Mouse (Mus musculus) G1E (cell line): ENCODE results near the gene Hgfac.

Experiments
- CTCF ChIP-seq: IDR thresholded peaks from 2 replicates; pipeline ENCODE4 v1.5.1; 2012; ENCODE audit warnings: low read depth, low read length, inconsistent platforms, mixed read lengths
- GATA1 ChIP-seq: IDR thresholded peaks from 2 replicates; pipeline ENCODE4 v1.6.1; 2012; ENCODE audit warnings: borderline replicate concordance, low read length, inconsistent platforms, mixed read lengths
- TAL1 ChIP-seq: conservative IDR thresholded peaks from 2 replicates; pipeline ENCODE4 v1.6.1; 2012; ENCODE audit warnings: low read depth, low read length, inconsistent platforms, mixed read lengths

DNA sequence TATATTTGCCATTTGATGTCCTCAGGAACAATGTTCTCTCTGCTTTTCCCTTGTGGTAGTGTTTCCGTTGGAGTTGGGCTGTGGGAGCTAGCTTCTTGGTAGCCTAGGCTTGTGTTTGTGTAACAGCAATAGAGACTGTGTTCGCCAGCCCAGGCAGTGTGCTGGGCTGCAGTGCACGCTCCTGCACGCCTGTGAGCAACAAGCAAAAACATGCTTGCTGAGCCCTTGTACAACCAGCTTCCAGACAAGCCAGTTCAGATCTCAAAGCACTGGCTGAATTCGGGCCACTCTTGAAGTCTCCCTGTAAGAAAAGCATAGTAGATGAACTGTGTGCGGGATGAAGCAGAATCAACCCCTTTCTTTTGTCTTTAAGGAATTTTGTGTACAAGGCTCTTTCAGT lies 42.0 kb upstream of the Hgfac start:
- no peak for TF ChIP-seq CTCF
- TF ChIP-seq TAL1: no peak
- no peak for TF ChIP-seq GATA1
